8 mouse cellular contexts compared by ENCODE assay signal in the genomic region with DNA sequence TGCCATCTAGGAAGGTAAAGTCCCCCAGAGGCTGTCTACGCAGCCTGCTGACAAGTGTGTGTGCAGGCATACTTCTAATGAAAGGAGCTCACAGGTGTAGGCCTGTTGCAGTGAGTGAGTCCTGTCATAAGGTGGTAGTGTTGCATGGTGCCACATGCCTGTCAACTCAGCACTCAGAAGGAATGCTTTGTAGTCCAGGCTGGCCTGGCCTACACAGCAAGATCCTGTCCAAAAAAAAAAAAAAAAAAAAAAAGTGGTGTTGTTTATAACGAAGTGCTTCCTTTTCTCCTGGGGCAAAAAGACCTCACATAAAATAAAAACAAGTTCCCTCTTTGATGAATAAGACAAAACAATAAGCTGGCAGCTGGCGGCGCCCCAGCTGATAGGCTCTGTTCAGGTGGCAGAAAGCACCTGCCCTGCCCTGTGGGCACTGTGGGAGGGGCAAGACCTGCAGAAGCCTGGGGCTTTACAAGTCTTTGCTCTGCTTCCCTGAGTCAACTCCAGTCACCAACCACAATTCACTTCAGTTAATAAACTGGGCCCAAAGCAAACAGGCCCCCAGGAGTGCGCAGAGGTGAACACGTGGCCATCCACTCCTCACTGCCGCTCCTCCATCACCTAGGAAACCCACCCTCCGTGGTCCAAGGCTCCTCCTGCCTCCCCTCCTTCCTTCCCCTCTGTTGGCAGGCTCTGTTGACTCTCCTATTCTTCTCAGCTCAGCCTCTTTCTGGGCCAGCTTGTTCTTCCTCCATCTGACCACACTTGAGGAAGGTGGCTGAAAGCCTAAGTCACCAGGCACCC. TPM values are rescaled to one million over a fixed set of nuclear protein-coding genes. Genes with fewer than 3 reads are reported as not detected.
DNase-seq lines count a peak whose midpoint lies in the region; ATAC-seq lines count a peak whose summit lies in the region.

No protein-coding gene starts in this region.

- H3K4me2 ChIP-seq in hindbrain, embryonic 15.5 days: no peak overlapping the region
- no peak overlapping the region for H3K4me2 ChIP-seq in limb, embryonic 13.5 days (replicated peaks)
- H3K4me2 ChIP-seq in neural tube, embryonic 14.5 days (ENCODE audit: low read depth, low read length): no peak overlapping the region

- ATAC-seq in hindbrain, embryonic 15.5 days (ENCODE audit: low FRiP score, low read depth): peak; percentile 79
- peak; percentile 71; the same call in 1 of the 2 replicates for ATAC-seq in limb, embryonic 13.5 days (ENCODE audit: low FRiP score, low read depth)
- peak; percentile 87 for ATAC-seq in neural tube, embryonic 14.5 days (ENCODE audit: low read depth)

- H3K27ac ChIP-seq in hindbrain, embryonic 15.5 days (replicated peaks): no peak overlapping the region; the same call in 1 of the 2 replicates
- no peak overlapping the region for H3K27ac ChIP-seq in limb, embryonic 13.5 days
- no peak overlapping the region for H3K27ac ChIP-seq in neural tube, embryonic 14.5 days (ENCODE audit: low read depth, low read length)

- peaks cover 10% of the 10 kb centered on the region for H3K4me1 ChIP-seq in hindbrain, embryonic 15.5 days (replicated peaks)
- H3K4me1 ChIP-seq in limb, embryonic 13.5 days: peaks cover 24% of the 10 kb centered on the region
- H3K4me1 ChIP-seq in neural tube, embryonic 14.5 days (ENCODE audit: control insufficient read depth, insufficient read depth, low read length): peaks cover 10% of the 10 kb centered on the region; the same call in 1 of the 2 replicates

- H3K9ac ChIP-seq in hindbrain, embryonic 15.5 days: no peak overlapping the region
- H3K9ac ChIP-seq in limb, embryonic 13.5 days: no peak overlapping the region
- no peak overlapping the region for H3K9ac ChIP-seq in neural tube, embryonic 14.5 days (replicated peaks; ENCODE audit: low read depth, low read length)

- no peaks in the 10 kb centered on the region for H3K36me3 ChIP-seq in hindbrain, embryonic 15.5 days
- no peaks in the 10 kb centered on the region for H3K36me3 ChIP-seq in limb, embryonic 13.5 days
- no peaks in the 10 kb centered on the region for H3K36me3 ChIP-seq in neural tube, embryonic 14.5 days (ENCODE audit: control insufficient read depth, insufficient read depth, low read length)

- no peak overlapping the region for H3K4me3 ChIP-seq in hindbrain, embryonic 15.5 days
- H3K4me3 ChIP-seq in limb, embryonic 13.5 days: no peak overlapping the region
- H3K4me3 ChIP-seq in neural tube, embryonic 14.5 days (ENCODE audit: low read depth, low read length): no peak overlapping the region

- peak; percentile 58 for DNase-seq in cerebellum, adult 11-12 months
- DNase-seq in cerebellum, adult 8-10 months: no peak
- DNase-seq in right cerebral cortex, postnatal 10 days (ENCODE audit: low spot score in 2 of 2): peak; percentile 72 to 80
- DNase-seq in right cerebral cortex, postnatal 14 days: no peak
- DNase-seq in adrenal gland, adult (ENCODE audit: inconsistent age in 2 of 2, low spot score in 1 of 2): no peak

- no peaks in the 10 kb centered on the region for H3K9me3 ChIP-seq in hindbrain, embryonic 15.5 days
- H3K9me3 ChIP-seq in limb, embryonic 13.5 days: no peaks in the 10 kb centered on the region
- no peaks in the 10 kb centered on the region for H3K9me3 ChIP-seq in neural tube, embryonic 14.5 days (ENCODE audit: control insufficient read depth, low read length)

- H3K27me3 ChIP-seq in hindbrain, embryonic 15.5 days: no peaks in the 10 kb centered on the region
- no peaks in the 10 kb centered on the region for H3K27me3 ChIP-seq in limb, embryonic 13.5 days
- no peaks in the 10 kb centered on the region for H3K27me3 ChIP-seq in neural tube, embryonic 14.5 days (ENCODE audit: control insufficient read depth, insufficient read depth, low read length)

- WGBS in hindbrain, embryonic 15.5 days: 31% methylated on average over 8 of the region's 8 CpGs
- 24% methylated on average over 8 of the region's 8 CpGs for WGBS in limb, embryonic 13.5 days
- 38% methylated on average over 8 of the region's 8 CpGs for WGBS in neural tube, embryonic 14.5 days

RNA-seq across cellular contexts. Expression of a gene that starts 12.5 kb away (rescaled TPM):
- 3.8 and 4.6 TPM in 2 replicates for polyA plus RNA-seq in hindbrain, embryonic 15.5 days (2015; fragmentation: Nextera tagmentation; extraction: Ambion mirVana)
- 2.1 and 2.3 TPM in 2 replicates for polyA plus RNA-seq in limb, embryonic 13.5 days (2015; fragmentation: Nextera tagmentation; extraction: Ambion mirVana)
- polyA plus RNA-seq in neural tube, embryonic 14.5 days (2014; fragmentation: Nextera tagmentation; extraction: Ambion mirVana): 3.7 and 5.3 TPM in 2 replicates

RNA-seq across cellular contexts. Expression of a gene that starts 54.3 kb away (rescaled TPM):
- polyA plus RNA-seq in hindbrain, embryonic 15.5 days (2015; fragmentation: Nextera tagmentation; extraction: Ambion mirVana): 30.3 and 32.8 TPM in 2 replicates
- 41.3 and 45.4 TPM in 2 replicates for polyA plus RNA-seq in limb, embryonic 13.5 days (2015; fragmentation: Nextera tagmentation; extraction: Ambion mirVana)
- 16.5 and 23.5 TPM in 2 replicates for polyA plus RNA-seq in neural tube, embryonic 14.5 days (2014; fragmentation: Nextera tagmentation; extraction: Ambion mirVana)

Comparison
In these comparisons a context has a peak if more than half of its experiments do, and no peak if none do; other contexts are left out.
1. DNase-seq: peak in cerebellum, adult 11-12 months (single experiment) and right cerebral cortex, postnatal 10 days (2 of 2); none in cerebellum, adult 8-10 months (single experiment), right cerebral cortex, postnatal 14 days (single experiment) and adrenal gland, adult (0 of 2).
2. Peak in every context shown above with its lines, with median percentiles within 50 percentile points of each other: ATAC-seq.